Mouse (Mus musculus): ENCODE measurements around the gene Rgs16. TPM values are rescaled to one million over a fixed set of nuclear protein-coding genes. Genes with fewer than 3 reads are reported as not detected.
"Not testable (repeated sequence)": the region's sequence is repeated elsewhere in the genome, so short reads cannot be mapped to it uniquely, and the experiment has no call there.

The Rgs16 gene
- polyA plus RNA-seq, 1 experiment from 2014 or later: 13.3 TPM

DNA sequence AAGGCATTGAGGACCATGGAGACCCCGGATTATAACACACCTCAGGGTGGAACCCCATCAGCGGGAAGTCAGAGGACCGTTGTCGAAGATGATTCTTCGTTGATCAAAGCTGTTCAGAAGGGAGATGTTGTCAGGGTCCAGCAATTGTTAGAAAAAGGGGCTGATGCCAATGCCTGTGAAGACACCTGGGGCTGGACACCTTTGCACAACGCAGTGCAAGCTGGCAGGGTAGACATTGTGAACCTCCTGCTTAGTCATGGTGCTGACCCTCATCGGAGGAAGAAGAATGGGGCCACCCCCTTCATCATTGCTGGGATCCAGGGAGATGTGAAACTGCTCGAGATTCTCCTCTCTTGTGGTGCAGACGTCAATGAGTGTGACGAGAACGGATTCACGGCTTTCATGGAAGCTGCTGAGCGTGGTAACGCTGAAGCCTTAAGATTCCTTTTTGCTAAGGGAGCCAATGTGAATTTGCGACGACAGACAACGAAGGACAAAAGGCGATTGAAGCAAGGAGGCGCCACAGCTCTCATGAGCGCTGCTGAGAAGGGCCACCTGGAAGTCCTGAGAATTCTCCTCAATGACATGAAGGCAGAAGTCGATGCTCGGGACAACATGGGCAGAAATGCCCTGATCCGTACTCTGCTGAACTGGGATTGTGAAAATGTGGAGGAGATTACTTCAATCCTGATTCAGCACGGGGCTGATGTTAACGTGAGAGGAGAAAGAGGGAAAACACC is 13.7 kb downstream of the Rgs16 start:
- no peak overlapping the region for H3K4me3 ChIP-seq (ENCODE audit: low read length)
- 69% methylated on average over 25 of the region's 25 CpGs for WGBS
- H3K36me3 ChIP-seq (ENCODE audit: control insufficient read depth, insufficient read depth, low read length): no peaks in the 10 kb centered on the region
- ATAC-seq: no peak
- H3K27me3 ChIP-seq (replicated peaks; ENCODE audit: control insufficient read depth, insufficient read depth, low read length): no peaks in the 10 kb centered on the region
- H3K27ac ChIP-seq (ENCODE audit: low read depth, low read length): no peak overlapping the region
- no peak overlapping the region for H3K9ac ChIP-seq (ENCODE audit: low read depth, low read length)
- H3K9me3 ChIP-seq (ENCODE audit: control insufficient read depth, low read length): no peaks in the 10 kb centered on the region
- peaks cover 14% of the 10 kb centered on the region for H3K4me1 ChIP-seq (ENCODE audit: control insufficient read depth, insufficient read depth, low read depth, low read length)
- H3K4me2 ChIP-seq (ENCODE audit: low read length): no peak overlapping the region

- no peak for ATAC-seq
- Histone ChIP-seq H3K27ac (ENCODE audit: low read depth, low read length) (no peak overlapping the region), H3K4me1 (ENCODE audit: control insufficient read depth, insufficient read depth, low read depth, low read length) (no peaks in the 10 kb centered on the region), H3K36me3 (ENCODE audit: control insufficient read depth, insufficient read depth, low read length) (peaks cover 8% of the 10 kb centered on the region; the same call in 1 of the 2 replicates), H3K4me3 (ENCODE audit: low read length) (no peak overlapping the region), H3K9ac (ENCODE audit: low read depth, low read length) (no peak overlapping the region), H3K9me3 (ENCODE audit: control insufficient read depth, low read length) (no peaks in the 10 kb centered on the region), H3K27me3 (replicated peaks; ENCODE audit: control insufficient read depth, insufficient read depth, low read length) (no peaks in the 10 kb centered on the region), H3K4me2 (ENCODE audit: low read length) (no peak overlapping the region)
- 89% methylated on average over 11 of the region's 11 CpGs for WGBS
Measured at GRCm38 (mm10) chr1:153764136-153764535, 24.0 kb downstream of the Rgs16 start.

- no peak for ATAC-seq
- Histone ChIP-seq H3K27me3 (replicated peaks; ENCODE audit: control insufficient read depth, insufficient read depth, low read length) (no peaks in the 10 kb centered on the region), H3K9ac (ENCODE audit: low read depth, low read length) (no peak overlapping the region), H3K4me2 (ENCODE audit: low read length) (no peak overlapping the region), H3K4me1 (ENCODE audit: control insufficient read depth, insufficient read depth, low read depth, low read length) (no peaks in the 10 kb centered on the region), H3K4me3 (ENCODE audit: low read length) (no peak overlapping the region), H3K36me3 (ENCODE audit: control insufficient read depth, insufficient read depth, low read length) (peaks cover 3% of the 10 kb centered on the region; the same call in 1 of the 2 replicates), H3K9me3 (ENCODE audit: control insufficient read depth, low read length) (no peaks in the 10 kb centered on the region), H3K27ac (ENCODE audit: low read depth, low read length) (no peak overlapping the region)
- 41% methylated on average over 8 of the region's 8 CpGs for WGBS
Measured at GRCm38 (mm10) chr1:153766298-153766697, 26.1 kb downstream of the Rgs16 start.

GRCm38 (mm10) chr1:153767281-153767680 is 27.1 kb downstream of the Rgs16 start:
- no peak for ATAC-seq
- no peaks in the 10 kb centered on the region for H3K4me1 ChIP-seq (ENCODE audit: control insufficient read depth, insufficient read depth, low read depth, low read length)
- H3K36me3 ChIP-seq (ENCODE audit: control insufficient read depth, insufficient read depth, low read length): no peaks in the 10 kb centered on the region; the same call in 1 of the 2 replicates
- H3K4me2 ChIP-seq (ENCODE audit: low read length): no peak overlapping the region
- WGBS: 92% methylated on average over 1 of the region's 1 CpGs
- no peaks in the 10 kb centered on the region for H3K9me3 ChIP-seq (ENCODE audit: control insufficient read depth, low read length)
- no peak overlapping the region for H3K4me3 ChIP-seq (ENCODE audit: low read length)
- H3K9ac ChIP-seq (ENCODE audit: low read depth, low read length): no peak overlapping the region
- H3K27me3 ChIP-seq (replicated peaks; ENCODE audit: control insufficient read depth, insufficient read depth, low read length): no peaks in the 10 kb centered on the region
- no peak overlapping the region for H3K27ac ChIP-seq (ENCODE audit: low read depth, low read length)

DNA sequence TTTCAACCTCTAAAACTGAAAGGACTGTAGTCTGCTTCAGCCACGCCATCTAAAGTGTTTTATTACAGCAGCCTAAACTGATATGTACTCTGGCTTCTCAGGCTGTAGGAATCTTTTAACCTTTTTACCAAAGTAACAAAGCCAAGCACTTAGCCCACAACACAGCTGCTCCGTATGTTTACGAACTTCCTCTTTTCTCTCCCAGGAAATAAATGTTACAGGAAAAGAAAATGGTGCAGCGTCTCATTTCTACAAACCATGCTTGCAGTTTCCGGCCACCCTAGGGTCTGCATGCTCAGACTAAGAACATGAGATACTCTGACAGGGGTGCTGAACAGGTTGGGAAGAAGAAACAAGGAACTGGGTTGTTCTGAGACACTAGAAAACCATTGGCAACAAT is 28.3 kb downstream of the Rgs16 start:
- Histone ChIP-seq H3K4me1 (ENCODE audit: control insufficient read depth, insufficient read depth, low read depth, low read length) (no peaks in the 10 kb centered on the region), H3K9ac (ENCODE audit: low read depth, low read length) (no peak overlapping the region), H3K9me3 (ENCODE audit: control insufficient read depth, low read length) (no peaks in the 10 kb centered on the region), H3K4me3 (ENCODE audit: low read length) (no peak overlapping the region), H3K27me3 (replicated peaks; ENCODE audit: control insufficient read depth, insufficient read depth, low read length) (no peaks in the 10 kb centered on the region), H3K36me3 (ENCODE audit: control insufficient read depth, insufficient read depth, low read length) (no peaks in the 10 kb centered on the region), H3K27ac (ENCODE audit: low read depth, low read length) (no peak overlapping the region), H3K4me2 (ENCODE audit: low read length) (no peak overlapping the region)
- no peak for ATAC-seq
- WGBS: 82% methylated on average over 5 of the region's 5 CpGs

- ATAC-seq; H3K9ac ChIP-seq (ENCODE audit: low read depth, low read length); H3K27ac ChIP-seq (ENCODE audit: low read depth, low read length); H3K4me1 ChIP-seq (ENCODE audit: control insufficient read depth, insufficient read depth, low read depth, low read length); H3K4me3 ChIP-seq (ENCODE audit: low read length); H3K36me3 ChIP-seq (ENCODE audit: control insufficient read depth, insufficient read depth, low read length); H3K4me2 ChIP-seq (ENCODE audit: low read length); H3K27me3 ChIP-seq (replicated peaks; ENCODE audit: control insufficient read depth, insufficient read depth, low read length); H3K9me3 ChIP-seq (ENCODE audit: control insufficient read depth, low read length): not testable (repeated sequence)
- 66% methylated on average over 6 of the region's 6 CpGs for WGBS
Measured at GRCm38 (mm10) chr1:153769571-153769970, 29.4 kb downstream of the Rgs16 start.

DNA sequence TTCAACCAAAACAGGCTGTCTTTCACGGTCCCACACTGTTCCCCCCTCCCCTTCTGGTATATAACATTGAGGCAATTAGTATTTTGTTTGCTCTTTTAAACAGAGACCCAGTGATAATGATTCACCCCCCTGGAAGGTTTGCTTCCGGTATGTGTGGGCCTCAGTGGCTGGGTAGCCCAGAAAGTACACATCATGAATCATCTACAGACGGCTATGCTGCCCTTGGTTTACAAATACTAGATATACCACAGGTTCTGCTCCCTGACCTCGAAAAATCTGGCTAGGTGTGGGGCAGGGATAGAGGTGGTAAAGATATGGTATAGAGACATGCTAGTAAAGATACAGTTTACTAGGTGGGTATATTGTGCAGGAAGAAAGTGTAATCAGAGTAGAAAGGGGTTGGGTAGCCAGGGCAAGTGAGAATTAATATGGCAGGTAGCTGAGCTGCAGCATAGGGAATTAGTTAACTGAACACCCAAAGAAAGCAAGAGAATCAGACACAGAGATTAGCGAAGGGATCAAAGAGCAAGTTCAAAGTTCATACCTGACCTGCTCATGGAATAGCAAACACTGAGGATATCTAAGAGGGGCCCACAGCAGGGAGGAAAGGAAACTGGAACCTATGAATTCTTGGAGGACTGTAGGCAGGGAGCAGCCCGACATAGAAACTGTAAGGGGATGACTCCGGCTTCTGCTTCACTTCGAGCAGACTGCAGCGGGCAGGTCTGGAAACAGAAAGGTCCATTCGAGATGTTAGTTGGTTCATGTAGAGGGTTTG is 30.0 kb downstream of the Rgs16 start:
- Histone ChIP-seq H3K36me3 (ENCODE audit: control insufficient read depth, insufficient read depth, low read length) (no peaks in the 10 kb centered on the region), H3K4me3 (ENCODE audit: low read length) (no peak overlapping the region), H3K4me1 (ENCODE audit: control insufficient read depth, insufficient read depth, low read depth, low read length) (no peaks in the 10 kb centered on the region), H3K4me2 (ENCODE audit: low read length) (no peak overlapping the region), H3K27me3 (replicated peaks; ENCODE audit: control insufficient read depth, insufficient read depth, low read length) (no peaks in the 10 kb centered on the region), H3K9me3 (ENCODE audit: control insufficient read depth, low read length) (no peaks in the 10 kb centered on the region), H3K27ac (ENCODE audit: low read depth, low read length) (no peak overlapping the region), H3K9ac (ENCODE audit: low read depth, low read length) (no peak overlapping the region)
- no peak for ATAC-seq
- 92% methylated on average over 10 of the region's 10 CpGs for WGBS

DNA sequence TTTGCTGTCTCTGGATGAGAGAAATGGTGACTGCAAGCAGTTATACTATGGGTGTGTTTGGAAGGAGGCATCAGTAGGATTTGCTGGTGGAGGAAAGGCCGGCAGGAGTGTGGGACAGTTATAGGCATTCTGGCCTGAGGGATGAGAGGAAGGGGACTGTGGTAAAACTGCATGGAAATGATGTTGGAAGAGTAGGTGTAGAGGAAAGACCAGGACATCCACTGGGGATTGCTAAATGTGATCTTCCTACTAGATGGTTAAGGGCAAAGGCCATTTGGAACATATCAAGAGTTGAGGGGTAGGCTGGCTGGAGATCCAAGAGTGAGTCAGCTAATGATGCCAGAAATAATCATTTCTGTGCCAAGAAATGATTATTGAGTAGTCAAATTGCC is 30.6 kb downstream of the Rgs16 start:
- 93% methylated on average over 1 of the region's 1 CpGs for WGBS
- no peaks in the 10 kb centered on the region for H3K27me3 ChIP-seq (replicated peaks; ENCODE audit: control insufficient read depth, insufficient read depth, low read length)
- no peaks in the 10 kb centered on the region for H3K9me3 ChIP-seq (ENCODE audit: control insufficient read depth, low read length)
- no peak overlapping the region for H3K4me2 ChIP-seq (ENCODE audit: low read length)
- H3K36me3 ChIP-seq (ENCODE audit: control insufficient read depth, insufficient read depth, low read length): no peaks in the 10 kb centered on the region
- H3K4me3 ChIP-seq (ENCODE audit: low read length): no peak overlapping the region
- H3K9ac ChIP-seq (ENCODE audit: low read depth, low read length): no peak overlapping the region
- no peak overlapping the region for H3K27ac ChIP-seq (ENCODE audit: low read depth, low read length)
- ATAC-seq: no peak
- H3K4me1 ChIP-seq (ENCODE audit: control insufficient read depth, insufficient read depth, low read depth, low read length): no peaks in the 10 kb centered on the region

DNA sequence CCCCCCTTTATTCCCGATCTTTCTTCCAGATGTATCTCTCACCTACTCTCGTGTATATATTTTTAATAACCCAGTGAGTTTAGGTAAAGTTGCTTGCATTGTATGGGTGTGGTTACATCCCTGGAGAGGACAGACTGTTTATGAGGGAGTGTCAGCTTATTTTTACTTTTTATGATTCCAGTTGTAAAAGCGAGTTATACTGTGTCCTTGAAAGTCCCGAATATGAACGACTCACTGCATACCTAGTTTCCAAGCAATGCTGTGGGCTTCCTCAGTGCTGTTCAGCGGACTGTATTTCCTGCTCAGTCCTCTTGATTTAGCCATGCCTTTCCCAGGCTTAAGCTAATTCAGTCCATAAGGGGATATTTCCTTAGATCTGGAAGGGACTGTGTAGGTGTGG is 35.0 kb downstream of the Rgs16 start:
- Histone ChIP-seq H3K4me3 (ENCODE audit: low read length) (no peak overlapping the region), H3K9ac (ENCODE audit: low read depth, low read length) (no peak overlapping the region), H3K9me3 (ENCODE audit: control insufficient read depth, low read length) (no peaks in the 10 kb centered on the region), H3K36me3 (ENCODE audit: control insufficient read depth, insufficient read depth, low read length) (no peaks in the 10 kb centered on the region), H3K27me3 (replicated peaks; ENCODE audit: control insufficient read depth, insufficient read depth, low read length) (no peaks in the 10 kb centered on the region), H3K27ac (ENCODE audit: low read depth, low read length) (no peak overlapping the region), H3K4me2 (ENCODE audit: low read length) (no peak overlapping the region), H3K4me1 (ENCODE audit: control insufficient read depth, insufficient read depth, low read depth, low read length) (no peaks in the 10 kb centered on the region)
- ATAC-seq: no peak
- 94% methylated on average over 6 of the region's 6 CpGs for WGBS

Measured in hindbrain, embryonic 16.5 days (tissue).